Mouse (Mus musculus) heart, embryonic 14.5 days (tissue): ENCODE results near the gene Col5a3. TPM values are rescaled to one million over a fixed set of nuclear protein-coding genes. Genes with fewer than 3 reads are reported as not detected.
A peak's percentile ranks its signal among the peaks of the same experiment; 100 is the strongest.

Experiments
- ATAC-seq: fragments of 200-750 bp; cut with Nextera tagmentation; 2 replicates; pipeline ENCODE4 v1.8.0; 2017; ENCODE audit warnings: low read depth, moderate TSS enrichment; ENCODE audit not compliant: insufficient number of reproducible peaks, insufficient read depth, low FRiP score
- H3K27ac ChIP-seq, 2 experiments: fragments of 200-500 bp in 1 of 2; fragments of 300-500 bp in 1 of 2; sonication (generic) in 1 of 2; replicated peaks in 1 of 2; 2 replicates each; pipeline ENCODE4 v1.5.1; 2012 to 2014; ENCODE audit warnings: low read depth in 2 of 2, low read length in 2 of 2, control low read depth in 1 of 2, mild to moderate bottlenecking in 1 of 2, mixed read lengths in 1 of 2; ENCODE audit not compliant: control insufficient read depth in 1 of 2, insufficient read depth in 1 of 2
- H3K27me3 ChIP-seq: fragments of 300-500 bp; sonication (generic); 2 replicates; pipeline ENCODE4 v1.6.1; 2014; ENCODE audit warnings: mild to moderate bottlenecking, low read length, control low read depth; ENCODE audit not compliant: control insufficient read depth, insufficient read depth
- H3K36me3 ChIP-seq: fragments of 300-500 bp; sonication (generic); 2 replicates; pipeline ENCODE4 v1.6.1; 2014; ENCODE audit warnings: mild to moderate bottlenecking, control low read depth, low read length, mixed read lengths; ENCODE audit not compliant: control insufficient read depth, insufficient read depth
- H3K4me1 ChIP-seq, 2 experiments: fragments of 200-500 bp in 1 of 2; fragments of 300-500 bp in 1 of 2; sonication (generic) in 1 of 2; 2 replicates each; pipeline ENCODE4 v1.6.1; 2012 to 2014; ENCODE audit warnings: low read length in 2 of 2, control low read depth in 1 of 2, mixed read lengths in 1 of 2; ENCODE audit not compliant: control insufficient read depth in 2 of 2, insufficient read depth in 2 of 2
- H3K4me2 ChIP-seq: fragments of 300-500 bp; sonication (generic); 2 replicates; pipeline ENCODE4 v1.6.1; 2014; ENCODE audit warnings: mild to moderate bottlenecking, low read length
- H3K4me3 ChIP-seq, 2 experiments: fragments of 200-500 bp in 1 of 2; fragments of 300-500 bp in 1 of 2; sonication (generic) in 1 of 2; 2 replicates each; pipeline ENCODE4 v1.5.1; 2012 to 2014; ENCODE audit warnings: low read length in 2 of 2, mild to moderate bottlenecking in 2 of 2, control low read depth in 1 of 2, low read depth in 1 of 2, moderate library complexity in 1 of 2; ENCODE audit not compliant: control insufficient read depth in 1 of 2, insufficient read depth in 1 of 2
- H3K9ac ChIP-seq: fragments of 300-500 bp; sonication (generic); 2 replicates; pipeline ENCODE4 v1.6.1; 2014; ENCODE audit warnings: mild to moderate bottlenecking, low read length
- H3K9me3 ChIP-seq: fragments of 300-500 bp; sonication (generic); 2 replicates; pipeline ENCODE4 v1.6.1; 2016; ENCODE audit warnings: low read length, control low read depth; ENCODE audit not compliant: control insufficient read depth
- WGBS: fragments of 180-500 bp; shearing (Covaris S2); extraction: QIAGEN DNeasy Blood & Tissue Kit; methylation state at CpG from one replicate; pipeline ENCODE4 v1.1.7; 2014; 5-methylcytosine and 5-hydroxymethylcytosine counted together
- polyA plus RNA-seq: library from polyadenylated mRNA; unstranded; fragments of >200 nt; fragmentation: Nextera tagmentation; extraction: Ambion mirVana; gene quantifications from 2 replicates; pipeline ENCODE4 v1.2.1, GENCODE M21; 2014

Gene Col5a3
- polyA plus RNA-seq, 1 experiment from 2014 or later, result 0.20 TPM

DNA sequence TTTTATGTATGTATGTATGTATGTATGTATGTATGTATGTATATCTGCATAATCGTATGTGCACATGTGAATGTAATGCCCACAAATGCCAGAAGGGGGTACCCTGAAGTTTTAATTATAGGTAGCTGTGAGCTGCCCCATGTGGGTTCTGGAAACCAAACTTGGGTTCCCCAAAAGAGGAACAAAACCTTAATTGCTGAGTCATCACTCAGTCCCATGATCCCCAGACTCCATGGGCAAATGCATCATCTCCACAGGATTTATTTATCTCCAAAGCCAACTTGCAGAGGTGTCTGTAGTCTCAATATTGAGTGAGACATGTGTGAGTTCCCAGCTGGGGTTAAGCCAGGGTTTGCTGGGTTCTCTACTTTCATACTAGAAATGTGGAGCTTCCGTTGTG, 77.6 kb downstream of the Col5a3 start:
- 88% methylated on average over 2 of the region's 2 CpGs for WGBS
- no peak for ATAC-seq

DNA sequence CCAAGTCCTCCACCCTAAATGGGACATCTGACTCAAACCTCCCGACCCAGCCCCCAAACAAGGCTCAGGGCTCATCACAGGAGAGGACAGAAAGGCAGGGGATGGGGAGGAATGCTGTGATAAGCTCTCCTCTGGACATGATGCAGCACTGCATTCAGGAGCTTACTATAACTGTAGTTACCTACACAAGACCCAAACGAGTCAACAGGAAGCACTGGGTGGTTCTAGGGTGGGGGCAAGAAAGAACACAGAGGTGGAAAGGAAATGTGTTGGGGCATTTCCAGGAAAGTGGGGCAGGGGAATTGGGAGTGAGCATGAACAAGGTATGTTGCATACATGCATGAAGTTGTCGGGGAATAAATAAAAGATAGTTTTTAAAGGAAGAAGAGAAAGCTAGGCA, 80.2 kb downstream of the Col5a3 start:
- ATAC-seq, result no peak

More for the DNA sequence above, 77.6 kb downstream of the Col5a3 start:
- no peaks in the 10 kb centered on the region for H3K36me3 ChIP-seq
- H3K4me2 ChIP-seq, result no peak overlapping the region
- H3K27ac ChIP-seq, result no peak overlapping the region
- 0 out of 4 replicates have a peak, but pooled peaks cover 0 to 2% of the 10 kb centered on the region in 2 experiments for H3K4me1 ChIP-seq
- H3K4me3 ChIP-seq, result no peak overlapping the region
- H3K27me3 ChIP-seq, result peaks cover 14% of the 10 kb centered on the region
- H3K9me3 ChIP-seq, result no peaks in the 10 kb centered on the region
- H3K9ac ChIP-seq, result no peak overlapping the region

DNA sequence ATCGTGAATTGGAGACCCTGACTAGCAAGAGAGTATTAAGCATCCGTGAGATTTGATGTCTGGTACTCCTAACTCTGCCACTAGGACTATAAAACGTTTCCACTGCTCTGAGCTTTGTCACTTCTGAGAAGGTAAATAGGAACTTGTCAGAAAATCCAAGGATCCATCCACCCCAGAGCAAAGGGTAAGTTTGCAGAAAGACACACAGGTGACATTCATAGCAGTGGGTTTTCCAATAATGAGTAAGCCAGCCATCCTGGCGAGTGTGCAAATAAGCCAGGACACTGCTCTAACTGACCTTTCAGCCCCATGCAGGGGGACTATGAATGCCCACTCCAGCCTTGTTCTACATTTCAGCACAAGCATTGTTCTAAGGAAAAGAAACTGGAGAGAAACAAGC, 83.1 kb downstream of the Col5a3 start:
- Histone ChIP-seq H3K36me3 (no peaks in the 10 kb centered on the region), H3K9me3 (no peaks in the 10 kb centered on the region), H3K27ac (no peak overlapping the region), H3K4me1 (peaks cover 0 to 7% of the 10 kb centered on the region in 2 experiments; a peak in 2 of 4 replicates), H3K4me2 (no peak overlapping the region), H3K27me3 (peaks cover 37% of the 10 kb centered on the region), H3K9ac (no peak overlapping the region), H3K4me3 (no peak overlapping the region)
- 60% methylated on average over 4 of the region's 4 CpGs for WGBS
- no peak for ATAC-seq

More for the DNA sequence above, 80.2 kb downstream of the Col5a3 start:
- no peak overlapping the region for H3K27ac ChIP-seq
- H3K9me3 ChIP-seq, result no peaks in the 10 kb centered on the region
- WGBS, result 59% methylated on average over 3 of the region's 3 CpGs
- H3K36me3 ChIP-seq, result no peaks in the 10 kb centered on the region
- no peaks in the 10 kb centered on the region for H3K4me1 ChIP-seq
- no peak overlapping the region for H3K9ac ChIP-seq
- H3K27me3 ChIP-seq, result peaks cover 13% of the 10 kb centered on the region
- H3K4me2 ChIP-seq, result no peak overlapping the region
- no peak overlapping the region for H3K4me3 ChIP-seq

DNA sequence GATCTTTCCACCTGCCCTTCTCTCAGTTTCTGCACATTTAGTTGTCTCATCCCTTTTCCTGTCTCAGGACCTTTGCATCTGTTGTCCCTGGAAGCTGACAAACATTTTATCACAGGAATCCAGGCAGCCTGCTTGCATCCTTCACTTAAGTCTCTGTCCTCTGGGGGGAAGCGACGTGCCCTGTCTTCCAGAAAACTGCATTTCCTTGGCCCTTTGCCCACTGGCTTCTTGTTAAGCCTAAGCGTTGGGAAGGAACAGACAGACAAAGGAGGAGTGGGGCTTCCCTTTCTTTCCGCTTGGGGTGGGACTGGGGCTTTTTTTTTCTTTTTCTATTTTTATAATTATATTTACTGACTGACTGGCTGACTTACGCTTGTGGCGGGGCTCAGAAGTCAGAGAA, 85.4 kb downstream of the Col5a3 start:
- Histone ChIP-seq H3K27ac (no peak overlapping the region), H3K4me1 (peaks cover 4 to 15% of the 10 kb centered on the region in 2 experiments; a peak in 3 of 4 replicates), H3K4me2 (no peak overlapping the region), H3K9ac (no peak overlapping the region), H3K27me3 (peaks cover 60% of the 10 kb centered on the region), H3K9me3 (no peaks in the 10 kb centered on the region), H3K36me3 (no peaks in the 10 kb centered on the region), H3K4me3 (no peak overlapping the region)
- ATAC-seq, result no peak
- 51% methylated on average over 6 of the region's 6 CpGs for whole genome bisulfite sequencing

DNA sequence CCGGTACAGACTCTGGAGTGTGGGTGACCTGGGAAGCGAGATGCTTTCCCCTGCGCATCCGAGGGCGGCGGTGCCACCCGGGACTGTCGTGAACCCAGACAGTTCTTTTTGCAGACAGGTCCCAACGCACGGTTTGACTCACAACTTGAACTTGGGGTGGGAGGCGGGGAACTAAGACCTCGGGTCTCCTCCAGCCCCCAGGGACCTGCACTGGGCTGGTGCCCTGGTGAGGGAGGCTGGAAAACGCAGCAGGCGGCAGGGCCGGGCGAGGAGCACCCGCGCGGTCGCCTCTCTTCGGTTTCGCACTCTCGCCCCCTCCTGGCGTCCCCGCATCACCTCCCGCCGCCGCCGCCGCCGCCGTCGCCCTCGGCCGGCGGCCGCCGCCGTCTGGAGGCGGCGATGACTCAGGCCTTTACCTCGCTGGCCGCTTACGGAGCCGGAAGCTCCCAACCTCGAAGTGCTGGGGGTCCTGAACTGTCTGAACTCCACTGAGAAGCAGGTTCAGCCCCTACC, 87.2 kb downstream of the Col5a3 start:
- ATAC-seq, result no peak
- Histone ChIP-seq H3K9me3 (no peaks in the 10 kb centered on the region), H3K27ac (no peak overlapping the region), H3K27me3 (peaks cover 71% of the 10 kb centered on the region), H3K9ac (peak overlapping the region; percentile 62), H3K36me3 (no peaks in the 10 kb centered on the region), H3K4me1 (peaks cover 4 to 15% of the 10 kb centered on the region in 2 experiments; a peak in 3 of 4 replicates), H3K4me2 (peak overlapping the region; percentile 95), H3K4me3 (peak overlapping the region; percentile 44 to 53)
- WGBS, result under 1% methylated on average over 42 of the region's 46 CpGs

DNA sequence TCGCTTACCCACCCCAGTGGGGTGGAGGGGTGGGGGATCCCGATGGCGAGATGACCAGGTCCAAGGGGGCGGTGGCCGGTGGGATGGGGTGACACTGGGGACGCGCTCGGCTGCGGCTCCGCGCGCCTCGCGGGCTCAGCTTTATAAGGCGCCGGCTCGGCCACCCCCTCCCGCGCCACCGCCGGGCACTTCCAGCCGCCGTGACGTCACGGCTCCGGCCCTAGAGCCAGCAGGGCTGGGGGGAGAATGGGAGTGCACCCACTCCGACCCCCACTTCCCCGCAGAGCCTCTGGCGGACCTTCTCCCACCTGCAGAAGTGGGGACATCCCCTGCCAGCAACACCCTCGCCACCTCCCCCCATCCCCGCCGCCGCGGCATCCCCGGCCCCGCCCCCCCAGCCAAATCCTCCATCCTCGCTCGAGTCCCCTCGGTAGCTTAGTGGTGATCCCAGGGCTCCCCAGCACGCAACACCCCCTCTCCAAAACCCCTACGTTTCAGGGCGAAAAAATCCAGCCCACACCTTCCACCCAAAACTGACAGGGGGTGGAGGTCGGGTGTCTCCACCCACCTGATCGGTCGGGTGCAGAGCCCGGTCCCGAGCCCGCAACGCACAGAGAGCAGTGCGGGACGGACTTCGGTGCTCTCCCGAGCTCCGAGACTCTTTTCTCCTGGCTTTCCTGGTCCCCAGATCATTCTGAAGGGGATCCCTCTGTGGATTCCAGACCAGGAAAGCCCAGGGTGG, 87.8 kb downstream of the Col5a3 start:
- H3K4me2 ChIP-seq, result peak overlapping the region; percentile 95
- H3K27me3 ChIP-seq, result peaks cover 71% of the 10 kb centered on the region
- peak overlapping the region; percentile 62 for H3K9ac ChIP-seq
- no peaks in the 10 kb centered on the region for H3K36me3 ChIP-seq
- no peak overlapping the region for H3K27ac ChIP-seq
- H3K9me3 ChIP-seq, result no peaks in the 10 kb centered on the region
- WGBS, result 1% methylated on average over 51 of the region's 54 CpGs
- peaks cover 4 to 15% of the 10 kb centered on the region in 2 experiments; a peak in 3 of 4 replicates for H3K4me1 ChIP-seq
- H3K4me3 ChIP-seq, result peak overlapping the region; percentile 44 to 53
- no peak for ATAC-seq

DNA sequence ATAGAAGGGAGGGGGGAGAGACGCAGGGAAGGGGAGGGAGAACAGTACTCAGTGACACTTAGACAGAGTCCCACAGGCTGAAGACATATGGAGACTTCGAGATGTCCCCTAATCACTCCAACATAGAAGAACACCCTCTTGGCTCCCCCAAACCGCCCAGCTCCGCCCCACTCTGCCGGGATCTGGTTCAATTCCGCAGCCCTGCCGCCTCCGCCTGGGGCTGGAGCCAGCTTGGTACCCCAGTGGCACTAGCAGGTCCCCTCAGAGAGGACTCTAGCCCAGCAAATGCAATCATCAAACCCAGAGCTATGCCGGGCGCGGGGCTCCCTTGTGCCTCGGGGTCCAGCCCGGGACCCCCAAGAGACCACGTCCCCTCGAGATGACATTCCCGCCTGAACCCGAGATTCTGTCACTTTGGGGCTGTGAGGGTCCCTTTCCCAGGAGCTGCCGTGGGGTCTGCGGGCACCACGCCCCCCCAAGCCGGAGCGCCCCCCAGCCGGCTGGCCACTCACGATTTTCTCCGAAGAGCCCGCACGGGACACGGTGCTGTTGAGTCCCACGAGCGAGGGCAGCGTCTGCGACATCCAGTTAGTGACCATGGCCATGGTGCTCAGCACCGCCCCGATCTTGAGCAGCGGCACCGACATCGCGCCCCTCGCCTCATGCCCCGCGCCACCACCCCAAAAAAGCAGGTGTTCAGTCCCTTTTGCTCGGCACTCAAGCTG, 88.6 kb downstream of the Col5a3 start:
- no peak for ATAC-seq
- peak overlapping the region; percentile 62 for H3K9ac ChIP-seq
- peak overlapping the region; percentile 44 to 53 for H3K4me3 ChIP-seq
- peak overlapping the region; percentile 95 for H3K4me2 ChIP-seq
- H3K27me3 ChIP-seq, result peaks cover 71% of the 10 kb centered on the region
- no peak overlapping the region for H3K27ac ChIP-seq
- H3K9me3 ChIP-seq, result no peaks in the 10 kb centered on the region
- H3K36me3 ChIP-seq, result no peaks in the 10 kb centered on the region
- whole genome bisulfite sequencing, result 3% methylated on average over 42 of the region's 42 CpGs
- peaks cover 4 to 15% of the 10 kb centered on the region in 2 experiments; a peak in 3 of 4 replicates for H3K4me1 ChIP-seq
